Mouse (Mus musculus) kidney, adult 8-10 months (tissue): ENCODE measurements around the gene Gab2.
"Not testable (repeated sequence)": the region's sequence is repeated elsewhere in the genome, so short reads cannot be mapped to it uniquely, and the experiment has no call there.

Experiments
- DNase-seq, 2 experiments: peaks; one replicate each; pipeline ENCODE4 v3.0.0; 2022

Gene Gab2

DNA sequence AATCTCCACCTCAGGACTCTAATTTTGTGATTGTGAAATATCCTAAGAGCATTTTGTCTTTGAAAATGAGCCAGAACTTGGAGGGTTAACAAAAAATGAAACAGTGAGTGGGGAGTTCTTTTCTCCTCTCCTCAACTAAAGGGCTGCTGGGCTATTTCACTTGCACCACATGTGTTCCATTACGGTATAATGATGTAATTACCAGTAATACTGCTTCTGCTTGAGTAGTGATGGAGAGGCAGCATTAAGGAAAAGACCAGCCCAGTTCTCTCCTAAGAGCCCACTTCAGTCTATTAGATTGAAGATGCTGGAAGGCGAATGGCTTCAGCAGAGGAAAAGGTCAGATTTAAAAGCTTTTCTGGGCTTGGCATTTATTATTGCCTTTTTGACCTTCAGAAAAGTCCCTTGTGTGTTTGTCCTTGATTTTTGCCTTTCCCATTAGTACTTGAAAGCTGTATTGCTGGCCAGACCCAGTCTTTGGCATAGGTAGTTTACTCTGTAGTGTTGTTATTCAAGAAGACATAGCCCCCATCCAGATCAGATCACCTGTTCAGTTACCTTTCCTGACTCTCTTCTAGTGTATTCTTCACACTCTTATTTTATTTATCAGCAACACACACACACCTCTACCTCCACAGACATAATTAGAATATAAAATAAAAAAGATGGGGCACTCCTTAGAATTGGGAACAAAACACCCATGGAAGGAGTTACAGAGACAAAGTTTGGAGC lies 69.9 kb downstream of the Gab2 start:
- DNase-seq: no peak

DNA sequence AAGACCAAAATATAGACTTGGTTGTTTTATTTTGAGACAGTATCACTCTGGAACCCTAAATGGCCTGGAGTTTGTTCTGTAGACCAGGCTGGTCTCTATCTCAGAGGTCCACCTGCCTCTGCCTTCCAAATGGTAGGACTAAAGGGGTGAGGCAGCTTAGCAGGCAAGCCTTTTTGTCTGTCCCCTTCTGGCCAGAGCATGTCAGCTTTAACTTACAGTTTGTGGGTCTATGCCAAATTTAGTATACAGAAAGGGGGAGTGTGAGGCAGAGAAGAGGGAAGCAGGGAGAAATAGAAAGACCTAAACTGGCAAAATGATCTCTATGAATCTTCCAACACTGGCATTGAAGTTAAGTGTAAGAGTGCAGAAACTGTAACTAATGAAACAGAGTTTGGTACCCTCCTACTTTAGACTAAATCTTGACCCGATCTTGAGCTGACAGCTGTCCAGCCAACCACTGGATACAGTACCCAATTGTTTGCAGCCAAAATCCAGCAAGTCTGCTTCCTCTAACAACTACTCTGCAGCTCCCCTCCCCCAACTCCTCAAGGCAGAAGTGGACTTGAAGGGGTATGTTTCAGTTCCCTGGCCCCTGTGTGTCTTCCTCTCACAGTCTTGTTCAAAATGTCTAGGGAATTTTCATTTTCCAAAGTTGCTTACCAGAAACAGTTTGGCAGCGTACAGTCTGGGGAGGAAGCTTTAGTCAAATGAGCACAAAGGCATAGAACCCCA lies 73.5 kb downstream of the Gab2 start:
- peak in 1 of 2 experiments; percentile 7 for DNase-seq

DNA sequence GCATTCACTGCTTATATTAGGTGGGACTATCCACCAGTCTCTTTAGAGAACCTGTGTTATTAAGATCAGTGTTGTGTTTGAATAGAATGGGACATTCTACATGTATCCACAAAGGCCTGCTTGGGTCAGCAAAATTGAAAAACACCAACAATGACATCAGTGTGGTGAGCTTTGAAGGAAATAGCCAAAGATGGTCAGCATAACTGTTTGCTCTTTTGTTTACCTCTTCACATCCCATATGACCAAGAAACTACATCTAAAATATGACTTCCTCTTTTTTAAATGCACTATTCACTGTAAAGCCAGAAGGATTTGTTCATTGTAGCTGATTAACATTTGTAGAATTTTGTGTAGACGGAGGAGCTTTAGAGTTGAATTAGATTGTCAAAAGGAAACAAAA lies 82.9 kb downstream of the Gab2 start:
- DNase-seq: no peak

DNA sequence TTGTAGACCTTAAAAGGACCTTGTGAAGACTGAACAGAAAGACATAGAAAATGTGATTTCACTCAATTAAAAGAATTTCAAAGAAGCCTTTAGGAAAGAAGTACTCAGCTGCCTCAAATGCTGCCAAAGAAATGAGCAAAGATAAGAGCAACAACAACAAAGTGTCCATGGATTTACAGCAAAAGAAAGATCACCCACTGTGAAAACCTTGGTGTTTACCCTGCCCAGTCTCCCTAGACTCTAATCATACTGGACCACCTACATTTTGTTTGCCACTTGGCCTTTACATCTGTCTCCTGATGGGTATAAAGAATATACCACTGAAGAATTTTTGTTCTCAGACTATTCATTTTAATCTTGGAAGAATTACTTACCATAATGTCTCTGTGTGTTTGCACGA lies 89.7 kb downstream of the Gab2 start:
- no peak for DNase-seq

DNA sequence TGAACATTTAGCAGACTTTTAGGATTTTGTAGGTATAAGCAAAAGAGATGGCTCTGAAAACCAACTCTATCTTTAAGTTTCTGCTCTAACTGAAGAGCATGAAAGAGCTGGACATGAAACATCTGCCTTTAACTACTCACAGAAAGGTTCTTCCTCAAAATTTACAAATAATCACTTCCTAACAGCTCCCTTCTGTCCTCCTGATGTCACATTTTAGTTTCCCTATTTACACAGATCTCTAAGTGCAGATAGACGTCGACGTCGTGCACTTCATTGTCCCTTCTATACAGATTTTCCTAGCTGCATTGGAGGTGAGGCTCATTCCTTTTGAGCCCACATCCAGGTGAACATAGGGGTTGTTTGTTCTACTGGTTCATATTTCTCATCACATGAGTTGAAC lies 90.3 kb downstream of the Gab2 start:
- DNase-seq: no peak

DNA sequence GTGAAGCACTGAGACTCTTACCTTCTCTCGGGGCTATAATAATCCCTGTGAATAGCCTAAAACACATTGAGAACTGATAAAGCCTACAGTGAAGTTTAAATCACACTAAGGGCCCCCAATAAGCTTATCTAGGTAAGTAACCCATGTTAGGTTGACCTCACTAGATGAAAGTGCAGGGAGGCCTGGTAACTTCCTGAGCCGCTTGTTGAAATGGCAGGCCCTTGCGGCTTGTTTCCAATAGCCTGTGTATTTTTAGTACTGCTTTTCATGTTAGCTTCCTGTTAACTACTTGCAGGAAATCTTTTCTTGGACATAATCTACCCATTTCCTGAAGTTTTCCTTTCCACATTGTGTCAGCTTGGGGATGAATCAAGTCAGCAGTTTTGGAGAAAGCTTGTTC lies 90.7 kb downstream of the Gab2 start:
- peak; percentile 13 to 18 for DNase-seq

DNA sequence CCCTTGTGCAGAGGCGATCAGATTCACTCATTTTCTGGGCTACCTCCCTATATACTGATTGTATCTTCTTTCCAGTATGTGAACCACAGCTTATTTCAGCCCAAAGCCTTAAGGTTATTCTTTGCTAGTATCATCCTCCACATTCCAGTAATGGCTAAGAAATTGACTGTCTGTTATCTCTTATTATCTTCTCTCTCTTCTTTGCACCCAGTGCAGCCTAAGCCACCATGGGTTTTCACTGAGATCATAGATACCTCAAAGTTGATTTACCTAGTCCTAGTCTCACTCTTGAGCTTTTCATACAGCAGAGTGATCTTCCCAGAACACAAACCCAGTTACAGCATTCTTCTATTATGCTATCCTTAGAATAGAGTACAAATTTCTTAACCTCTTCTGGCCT lies 100.5 kb downstream of the Gab2 start:
- no peak for DNase-seq

DNA sequence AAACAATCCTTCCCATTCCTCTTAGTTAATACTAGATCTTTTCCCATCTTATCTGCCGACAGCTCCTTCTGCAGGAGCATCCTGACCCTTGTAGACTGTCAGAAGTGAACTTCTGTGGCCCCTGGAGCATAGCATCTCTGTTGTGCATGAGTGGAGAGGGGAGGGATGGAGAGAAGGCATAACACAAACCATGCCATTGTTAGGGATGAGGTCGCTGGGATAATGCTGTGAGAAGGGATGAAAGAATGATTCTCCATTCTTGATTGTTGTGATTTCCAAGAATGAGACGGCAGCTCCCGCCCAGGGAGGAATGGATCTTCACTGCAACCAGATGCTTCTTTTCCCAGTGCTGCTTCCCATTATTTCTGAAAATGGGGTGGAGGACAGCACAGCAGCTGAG lies 102.0 kb downstream of the Gab2 start:
- no peak for DNase-seq

DNA sequence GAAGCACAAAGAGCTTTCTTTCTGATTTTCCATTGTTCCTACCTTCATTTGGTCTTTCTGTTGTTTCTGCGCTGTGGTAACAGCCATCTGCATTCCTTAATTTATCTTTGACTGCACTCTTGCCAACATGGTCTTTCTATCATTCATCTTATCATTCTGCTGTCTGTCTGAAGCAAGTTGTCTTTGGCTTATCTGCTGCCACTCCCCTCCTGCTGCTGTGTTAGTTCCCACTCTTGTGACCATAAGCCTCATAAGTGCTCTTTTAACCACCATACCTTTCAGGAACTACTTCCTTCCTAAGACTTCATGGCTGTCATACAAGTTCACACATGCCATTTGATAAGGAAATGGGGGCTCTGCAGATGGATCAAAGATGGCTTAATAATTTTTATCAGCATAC lies 102.6 kb downstream of the Gab2 start:
- DNase-seq: no peak

DNA sequence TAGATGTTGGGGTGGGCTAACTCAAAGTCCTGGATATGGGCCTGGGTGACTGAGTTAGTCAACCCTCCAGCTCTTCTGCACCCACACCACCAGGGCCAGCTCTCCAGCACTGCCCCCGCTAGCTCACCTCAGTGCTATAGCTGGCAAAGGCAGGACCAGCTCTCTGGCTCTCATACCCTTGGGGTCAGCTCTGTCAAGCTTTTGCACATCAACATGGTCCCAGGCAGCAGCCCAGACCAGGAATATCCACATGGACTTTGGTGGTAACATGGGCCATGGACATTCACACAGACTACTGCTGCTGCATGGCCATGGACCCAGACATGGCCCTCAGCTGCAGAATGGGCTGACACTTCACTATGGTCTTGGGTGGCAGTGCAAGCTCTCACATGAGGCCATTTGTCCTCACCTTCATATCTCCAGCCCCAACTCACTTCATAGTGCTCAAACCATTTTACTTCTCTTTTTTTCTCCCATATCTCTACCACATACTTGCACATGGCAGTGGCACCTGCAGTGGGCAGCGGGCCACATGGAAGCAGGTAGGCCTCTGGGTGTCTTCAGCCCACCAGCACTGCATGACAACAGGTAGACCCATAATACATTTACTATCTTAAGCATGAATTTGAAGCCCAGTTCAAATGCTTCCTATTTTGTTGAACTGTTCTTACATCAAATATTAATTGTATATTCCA lies 106.1 kb downstream of the Gab2 start:
- DNase-seq: no peak

DNA sequence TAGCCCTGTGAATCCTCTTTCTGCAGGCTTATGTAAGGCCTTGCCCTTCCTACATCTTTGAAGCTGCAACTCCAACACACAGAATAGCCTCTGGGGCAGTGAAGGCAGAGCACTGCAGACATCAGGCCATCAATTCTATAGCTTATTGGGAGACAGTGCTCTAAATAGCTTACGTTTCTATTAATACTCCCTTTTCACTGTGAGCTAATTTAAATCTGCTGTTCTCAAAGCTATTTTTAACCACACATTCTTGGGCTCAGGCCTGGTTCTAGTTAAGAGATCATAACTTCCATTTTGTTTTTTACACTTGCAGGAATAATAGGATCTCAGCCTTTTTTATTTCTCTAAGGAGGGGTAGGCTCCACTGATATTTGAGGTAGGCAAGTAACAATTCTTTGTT lies 107.7 kb downstream of the Gab2 start:
- DNase-seq: no peak

DNA sequence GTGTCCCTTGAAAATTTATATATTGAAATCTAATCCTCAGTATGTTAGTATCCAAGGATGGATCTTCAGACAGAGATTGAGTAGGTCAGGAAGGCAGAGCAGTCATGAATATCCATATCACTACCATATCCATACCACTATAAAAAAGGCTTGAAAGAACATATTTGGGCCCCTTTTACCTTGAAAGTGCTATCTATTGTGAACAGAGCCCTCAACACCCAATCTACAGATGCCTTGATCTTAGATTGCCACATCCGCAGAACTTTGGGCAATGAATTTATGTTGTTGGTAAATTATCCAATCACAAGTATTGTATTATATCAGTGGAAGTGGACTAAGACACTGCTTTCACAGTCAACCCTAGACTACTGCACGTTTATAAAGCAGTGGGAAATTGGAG lies 122.5 kb downstream of the Gab2 start:
- no peak for DNase-seq

DNA sequence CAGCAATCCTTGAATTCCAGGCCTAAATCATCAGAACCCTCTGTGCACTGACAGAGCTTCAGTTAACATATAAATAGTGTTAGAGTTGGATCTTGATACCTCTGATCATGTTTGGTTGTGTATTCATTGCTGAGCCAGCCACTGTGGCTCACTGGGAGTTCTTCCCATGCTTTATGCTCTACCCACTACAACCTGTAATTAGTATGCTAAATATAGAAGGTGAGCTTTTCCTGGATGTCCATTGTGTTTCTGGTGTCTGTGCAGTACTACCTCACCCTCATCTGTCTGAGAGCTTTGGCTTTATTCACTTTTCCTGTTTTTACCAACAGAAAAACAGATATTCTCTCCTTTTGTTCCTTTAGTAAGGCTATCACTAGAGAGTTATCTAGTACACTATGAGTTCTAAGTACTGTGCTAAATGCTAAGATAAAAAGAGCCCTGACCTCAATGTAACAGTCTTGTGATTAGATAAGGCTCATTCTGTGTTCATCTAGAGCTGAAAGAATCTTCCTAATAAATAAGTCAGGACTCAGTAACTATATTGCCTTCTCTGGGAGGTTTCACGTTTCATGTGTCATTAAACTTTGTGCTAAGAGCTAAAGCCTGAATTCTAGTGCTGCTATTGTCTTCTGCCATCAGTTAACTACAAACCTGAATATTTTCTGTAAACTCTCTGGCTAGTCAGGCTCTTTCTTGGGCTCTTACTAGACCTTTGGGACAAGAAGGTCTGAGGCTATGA lies 127.6 kb downstream of the Gab2 start:
- DNase-seq: no peak

DNA sequence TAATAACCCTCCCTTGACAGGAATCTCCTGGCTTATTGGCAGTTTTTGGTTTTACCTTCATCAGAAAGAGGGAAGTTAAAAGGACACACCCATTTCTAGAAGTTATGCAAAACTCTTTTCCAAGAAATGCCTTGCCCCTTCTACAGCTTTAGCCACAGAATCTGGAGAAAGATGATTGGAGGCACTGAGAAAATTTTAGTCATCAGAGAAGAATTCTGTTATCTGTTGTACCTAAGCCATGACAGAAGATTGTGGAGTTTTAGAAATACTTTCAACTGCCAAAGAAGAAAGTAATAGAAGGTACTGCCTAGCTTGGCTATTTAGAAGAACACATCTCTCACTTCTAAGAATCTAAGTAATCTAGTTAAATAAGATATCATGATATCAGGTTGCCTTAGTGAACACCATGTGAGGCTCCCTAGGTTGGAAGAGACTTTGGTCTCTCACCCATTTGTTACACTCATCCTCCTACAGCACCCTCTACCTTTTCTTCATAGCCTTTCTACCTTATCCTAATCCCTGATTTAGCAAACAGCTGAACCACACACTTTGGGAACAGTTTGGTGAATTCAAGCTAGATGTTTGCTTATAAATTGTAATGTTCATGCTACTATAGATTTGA lies 128.8 kb downstream of the Gab2 start:
- DNase-seq: no peak

DNA sequence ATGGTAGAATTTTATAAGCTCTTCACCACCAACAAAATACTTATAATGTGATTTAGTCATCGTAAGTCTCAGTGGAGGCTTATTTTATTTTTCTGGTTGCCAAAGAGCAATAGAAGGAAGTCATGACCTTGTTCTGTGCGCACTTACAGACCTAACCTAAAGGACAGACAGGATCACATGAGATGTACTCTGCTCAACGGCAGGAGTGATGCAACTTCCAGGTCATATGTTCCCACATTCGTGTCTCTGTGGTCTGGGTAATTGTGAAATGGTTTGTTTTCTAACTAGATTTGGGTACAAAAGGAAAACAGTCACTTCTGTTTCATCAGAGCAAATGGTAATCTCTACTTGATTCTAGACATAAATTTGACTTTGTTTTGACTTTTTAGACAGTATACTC lies 129.7 kb downstream of the Gab2 start:
- DNase-seq: no peak

DNA sequence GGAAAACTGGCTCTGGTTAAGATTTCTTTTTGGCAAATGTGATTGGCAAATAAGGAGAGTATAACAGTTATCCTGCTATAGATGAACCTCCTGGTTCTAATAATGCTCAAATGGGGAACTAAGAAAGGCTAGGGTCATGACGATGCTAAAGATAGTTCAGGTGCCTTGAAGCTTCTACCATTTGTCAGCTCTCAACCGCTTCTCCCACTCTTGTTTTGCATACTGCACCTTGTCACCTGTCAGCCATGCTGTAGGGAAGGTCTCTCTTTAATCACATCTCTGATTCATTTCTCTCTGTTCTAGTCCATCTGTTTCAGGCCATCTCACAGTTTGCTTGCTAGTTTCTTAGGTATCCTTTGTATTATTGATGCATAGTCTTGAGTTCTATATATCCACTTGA lies 142.4 kb downstream of the Gab2 start:
- no peak for DNase-seq

DNA sequence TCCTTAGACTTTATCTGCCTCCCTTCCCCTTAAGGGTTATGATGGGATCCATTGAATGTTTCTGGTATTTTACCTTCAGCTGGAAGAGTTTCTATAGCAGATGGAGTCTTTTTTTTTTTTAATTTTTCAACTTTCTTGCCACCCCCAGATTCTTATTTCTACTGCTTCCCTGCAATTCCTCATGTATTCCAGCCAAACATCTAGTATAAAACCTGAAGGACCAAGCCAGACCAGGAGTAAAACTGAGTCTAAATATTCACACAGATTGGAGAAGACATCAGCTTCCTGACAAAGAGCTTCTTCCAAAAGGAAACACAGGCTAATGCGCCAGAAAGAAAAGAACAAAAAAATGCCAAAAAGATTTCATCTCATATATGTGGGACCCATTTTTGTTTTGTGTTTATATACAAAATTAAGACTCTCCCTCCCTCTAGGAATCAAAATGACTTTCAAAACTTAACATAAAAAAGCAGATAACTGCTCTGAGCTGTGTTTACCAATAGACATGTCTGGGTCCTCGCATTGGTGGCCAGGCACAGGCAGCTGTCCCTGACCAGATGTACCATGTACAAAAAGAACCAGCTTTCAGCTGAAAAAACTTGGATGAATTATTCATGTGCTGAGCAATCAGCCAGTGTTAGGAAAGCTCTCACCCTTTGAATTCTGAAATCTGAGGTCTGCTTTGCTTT lies 164.0 kb downstream of the Gab2 start:
- DNase-seq: no peak

DNA sequence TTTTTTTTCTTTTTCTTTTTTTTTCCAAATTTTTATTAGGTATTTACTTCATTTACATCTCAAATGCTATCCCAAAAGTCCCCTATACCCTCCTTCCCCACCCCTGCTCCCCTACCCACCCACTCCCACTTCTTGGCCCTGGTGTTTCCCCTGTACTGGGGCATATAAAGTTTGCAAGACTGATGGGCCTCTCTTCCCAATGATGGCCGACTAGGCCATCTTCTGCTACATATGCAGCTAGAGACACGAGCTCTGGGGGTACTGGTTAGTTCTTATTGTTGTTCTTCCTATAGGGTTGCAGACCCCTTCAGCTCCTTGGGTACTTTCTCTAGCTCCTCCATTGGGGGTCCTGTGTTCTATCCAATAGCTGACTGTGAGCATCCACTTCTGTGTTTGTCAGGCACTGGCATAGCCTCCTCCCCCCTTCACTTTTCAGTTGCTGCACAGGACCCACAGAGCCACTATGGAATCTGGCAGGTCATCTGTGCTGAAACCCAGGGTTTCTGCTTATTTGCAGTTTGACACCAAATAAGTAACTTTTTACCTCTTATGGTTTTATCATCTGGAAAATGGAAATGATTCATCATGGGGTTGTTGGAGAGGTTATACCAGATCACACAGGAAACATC lies 164.7 kb downstream of the Gab2 start:
- not testable (repeated sequence) for DNase-seq

DNA sequence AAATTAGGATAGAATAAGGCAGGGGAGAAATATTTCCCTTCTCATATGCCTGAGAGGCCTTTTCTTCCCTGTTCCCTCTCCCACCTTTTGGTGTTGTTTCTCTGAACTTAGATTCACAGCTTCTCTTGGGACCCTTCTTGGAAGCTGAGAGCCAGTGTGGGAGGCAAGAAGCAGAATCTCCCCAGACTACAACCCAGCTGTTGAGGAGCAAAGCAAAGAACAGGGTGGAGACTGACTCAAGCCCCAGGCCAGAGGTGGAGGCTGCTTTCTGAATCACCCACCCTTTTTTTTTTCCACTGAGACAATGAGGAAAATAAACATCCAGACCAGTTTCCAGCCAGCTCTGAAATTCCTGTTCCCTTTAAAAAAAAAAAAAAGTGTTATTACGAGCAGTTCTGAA lies 166.3 kb downstream of the Gab2 start:
- DNase-seq: no peak

DNA sequence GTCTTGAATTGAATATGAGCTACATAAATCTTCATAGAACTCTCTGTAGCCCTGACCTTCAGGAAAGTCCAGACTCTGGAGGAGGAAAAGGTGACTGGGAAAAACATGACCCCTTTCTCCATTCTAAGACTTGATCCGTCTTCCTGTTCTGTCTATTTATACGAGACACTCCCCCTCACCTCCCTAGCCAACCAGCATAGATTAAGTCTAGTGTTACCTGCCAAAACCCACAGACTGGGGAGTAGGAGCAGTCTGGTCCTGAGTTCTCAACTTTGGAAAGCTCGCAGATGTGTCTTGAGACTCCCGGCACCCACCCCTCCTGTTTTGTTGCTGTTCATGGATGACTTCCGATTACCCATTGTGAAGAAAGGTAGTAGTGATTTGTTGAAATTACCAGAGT lies 166.8 kb downstream of the Gab2 start:
- DNase-seq: peak in 1 of 2 experiments; percentile 5

DNA sequence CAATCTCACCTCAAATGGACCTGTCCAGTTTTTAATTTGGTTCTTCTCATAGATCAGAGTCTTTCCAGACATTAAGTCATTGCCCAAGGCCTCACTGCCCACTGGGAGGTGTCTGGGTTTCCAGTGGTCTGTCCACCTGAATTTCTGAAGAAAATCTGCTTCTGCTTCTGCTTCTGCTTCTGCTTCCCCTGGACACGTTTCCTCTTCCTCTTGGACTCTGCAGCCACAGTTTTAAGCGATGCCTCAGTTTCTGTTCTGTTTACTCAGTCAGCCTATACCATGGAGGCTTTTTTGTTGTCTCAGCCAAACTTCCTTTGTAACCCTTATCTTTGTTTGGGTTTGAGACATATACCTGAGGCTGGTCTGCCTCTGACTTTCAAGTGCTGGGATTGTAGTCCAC lies 170.3 kb downstream of the Gab2 start:
- DNase-seq: no peak

DNA sequence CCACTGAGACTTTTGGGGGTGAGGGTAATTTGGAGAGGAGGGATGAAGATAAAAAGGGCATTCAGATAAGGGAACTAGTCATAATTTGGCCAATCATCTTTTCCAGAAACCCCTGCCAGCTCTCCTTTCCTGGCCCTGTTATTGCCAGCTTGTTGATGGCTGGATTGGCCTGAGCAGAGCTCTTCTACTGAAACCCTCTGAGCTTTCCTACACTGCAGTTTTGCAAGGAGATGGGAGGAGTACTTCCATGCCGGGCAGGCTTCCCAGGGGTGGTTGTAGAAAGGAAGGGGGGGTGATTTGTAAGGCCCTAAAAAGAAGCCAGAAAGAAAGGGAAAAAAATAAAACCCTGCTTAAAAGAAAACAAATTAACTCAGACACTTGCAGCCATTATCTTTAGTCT lies 181.2 kb downstream of the Gab2 start:
- DNase-seq: no peak
